Mouse (Mus musculus) heart, adult 2 months (tissue): ENCODE measurements around the gene AI182371.

ENCODE experiments used
- CTCF ChIP-seq: fragments of 200-600 bp; IDR thresholded peaks from 2 replicates; pipeline ENCODE4 v1.8.1; 2022; ENCODE audit warnings: antibody characterized with exemption, mild to moderate bottlenecking, moderate library complexity
- POLR2A ChIP-seq: fragments of 200-500 bp; IDR thresholded peaks from 2 replicates; pipeline ENCODE4 v1.6.1; 2011; ENCODE audit warnings: mild to moderate bottlenecking, low read depth, low read length, control low read depth; ENCODE audit not compliant: insufficient read depth

GRCm38 (mm10) chr2:35141673-35142072 is 40.3 kb upstream of the AI182371 start:
- no peak for TF ChIP-seq CTCF
- TF ChIP-seq POLR2A: no peak
